Mouse (Mus musculus) MEL (cell line): ENCODE measurements at regions not wholly inside any gene's neighbourhood (a gene's known extent, or its start where the extent isn't known, plus 50 kb on each side); places are given as distances from the start of the nearest gene placed in this dataset.

Source experiments
- DNase-seq: peaks from one replicate; pipeline ENCODE4 v3.0.0; 2011; ENCODE audit warnings: low read depth, low spot score
- H3K27ac ChIP-seq: 2 replicates; pipeline ENCODE4 v1.5.1; 2012; ENCODE audit warnings: low read depth, mild to moderate bottlenecking, control low read depth, low read length, moderate library complexity; ENCODE audit not compliant: control insufficient read depth
- H3K27me3 ChIP-seq, 2 experiments: fragments of 150-350 bp in 1 of 2; sonication (generic) in 1 of 2; 2 replicates each; pipeline ENCODE4 v1.6.1; 2012; ENCODE audit warnings: low read length in 2 of 2, mild to moderate bottlenecking in 2 of 2, improper control_type of control experiment in 1 of 2, moderate library complexity in 1 of 2; ENCODE audit not compliant: insufficient read depth in 2 of 2, control insufficient read depth in 1 of 2
- H3K36me3 ChIP-seq, 2 experiments: 2 replicates each; pipeline ENCODE4 v1.6.1; 2012 to 2014; ENCODE audit warnings: low read length in 2 of 2, improper control_type of control experiment in 1 of 2, inconsistent platforms in 1 of 2, mild to moderate bottlenecking in 1 of 2; ENCODE audit not compliant: insufficient read depth in 2 of 2, control insufficient read depth in 1 of 2
- H3K4me1 ChIP-seq, 2 experiments: fragments of 150-350 bp in 1 of 2; sonication (generic) in 1 of 2; 2 replicates each; pipeline ENCODE4 v1.6.1; 2012; ENCODE audit warnings: low read length in 2 of 2, improper control_type of control experiment in 1 of 2, mild to moderate bottlenecking in 1 of 2; ENCODE audit not compliant: insufficient read depth in 2 of 2, control insufficient read depth in 1 of 2
- H3K4me3 ChIP-seq, 2 experiments: fragments of 150-350 bp in 1 of 2; sonication (generic) in 1 of 2; 2 replicates each; pipeline ENCODE4 v1.5.1; 2012; ENCODE audit warnings: low read depth in 2 of 2, low read length in 2 of 2, mild to moderate bottlenecking in 2 of 2, moderate library complexity in 2 of 2, control low read depth in 1 of 2, improper control_type of control experiment in 1 of 2; ENCODE audit not compliant: control insufficient read depth in 1 of 2, insufficient read depth in 1 of 2
- H3K79me2 ChIP-seq: 2 replicates; pipeline ENCODE4 v1.6.1; 2012; ENCODE audit warnings: mild to moderate bottlenecking, low read length, moderate library complexity; ENCODE audit not compliant: control insufficient read depth, poor library complexity, insufficient read depth
- H3K9ac ChIP-seq: 2 replicates; pipeline ENCODE4 v1.6.1; 2012; ENCODE audit warnings: low read depth, mild to moderate bottlenecking, control low read depth, low read length, moderate library complexity; ENCODE audit not compliant: control insufficient read depth, poor library complexity, severe bottlenecking
- H3K9me3 ChIP-seq: fragments of 150-350 bp; sonication (generic); replicated peaks from 2 replicates; pipeline ENCODE4 v1.6.1; 2012; ENCODE audit warnings: mild to moderate bottlenecking, low read length, improper control_type of control experiment, moderate library complexity; ENCODE audit not compliant: insufficient read depth
- BHLHE40 ChIP-seq: IDR thresholded peaks from 2 replicates; pipeline ENCODE4 v1.6.1; 2012; ENCODE audit warnings: low read depth, mild to moderate bottlenecking, inconsistent platforms, low read length, improper control_type of control experiment, borderline replicate concordance
- CHD1 ChIP-seq: IDR thresholded peaks from 2 replicates; pipeline ENCODE4 v1.6.1; 2012; ENCODE audit warnings: low read depth, mild to moderate bottlenecking, inconsistent platforms, low read length, improper control_type of control experiment
- E2F4 ChIP-seq: IDR thresholded peaks from 2 replicates; pipeline ENCODE4 v1.6.1; 2011; ENCODE audit warnings: low read depth, low read length, improper control_type of control experiment, borderline replicate concordance
- GABPA ChIP-seq: IDR thresholded peaks from 2 replicates; pipeline ENCODE4 v1.6.1; 2012; ENCODE audit warnings: low read depth, mild to moderate bottlenecking, inconsistent platforms, low read length, improper control_type of control experiment, moderate library complexity
- HCFC1 ChIP-seq: IDR thresholded peaks from 2 replicates; pipeline ENCODE4 v1.6.1; 2012; ENCODE audit warnings: low read depth, mild to moderate bottlenecking, inconsistent platforms, low read length, improper control_type of control experiment, moderate library complexity
- JUND ChIP-seq: IDR thresholded peaks from 2 replicates; pipeline ENCODE4 v1.6.1; 2011; ENCODE audit warnings: low read depth, mild to moderate bottlenecking, improper control_type of control experiment, low read length
- KAT2A ChIP-seq: conservative IDR thresholded peaks from 2 replicates; pipeline ENCODE4 v1.6.1; 2012; ENCODE audit warnings: low read depth, low read length, improper control_type of control experiment, inconsistent platforms
- MAFK ChIP-seq: IDR thresholded peaks from 2 replicates; pipeline ENCODE4 v1.6.1; 2011; ENCODE audit warnings: low read depth, mild to moderate bottlenecking, low read length, improper control_type of control experiment, borderline replicate concordance
- MAZ ChIP-seq: IDR thresholded peaks from 2 replicates; pipeline ENCODE4 v1.6.1; 2012; ENCODE audit warnings: low read depth, mild to moderate bottlenecking, inconsistent platforms, low read length, improper control_type of control experiment
- MEF2A ChIP-seq: IDR thresholded peaks from 2 replicates; pipeline ENCODE4 v1.6.1; 2014; ENCODE audit warnings: low read depth, mild to moderate bottlenecking, inconsistent platforms, low read length, improper control_type of control experiment; ENCODE audit not compliant: poor library complexity, insufficient replicate concordance, severe bottlenecking; ENCODE audit errors: extremely low read depth
- MXI1 ChIP-seq: IDR thresholded peaks from 2 replicates; pipeline ENCODE4 v1.6.1; 2011; ENCODE audit warnings: mild to moderate bottlenecking, low read depth, low read length, improper control_type of control experiment
- MYB ChIP-seq: IDR thresholded peaks from 2 replicates; pipeline ENCODE4 v1.6.1; 2011; ENCODE audit warnings: mild to moderate bottlenecking, low read depth, low read length, improper control_type of control experiment
- MYC ChIP-seq: IDR thresholded peaks from 2 replicates; pipeline ENCODE4 v1.6.1; 2011; ENCODE audit warnings: low read depth, mild to moderate bottlenecking, low read length, improper control_type of control experiment, moderate library complexity
- POLR2AphosphoS2 ChIP-seq: IDR thresholded peaks from 2 replicates; pipeline ENCODE4 v1.6.1; 2011; ENCODE audit warnings: low read length, improper control_type of control experiment
- RCOR1 ChIP-seq: IDR thresholded peaks from 2 replicates; pipeline ENCODE4 v1.6.1; 2012; ENCODE audit warnings: low read depth, mild to moderate bottlenecking, inconsistent platforms, low read length, improper control_type of control experiment
- SIN3A ChIP-seq: IDR thresholded peaks from 2 replicates; pipeline ENCODE4 v1.6.1; 2012; ENCODE audit warnings: low read length, improper control_type of control experiment, inconsistent platforms
- TAL1 ChIP-seq: IDR thresholded peaks from 2 replicates; pipeline ENCODE4 v1.6.1; 2012; ENCODE audit warnings: mild to moderate bottlenecking, inconsistent platforms, low read length, moderate library complexity, mixed read lengths
- TBP ChIP-seq: IDR thresholded peaks from 2 replicates; pipeline ENCODE4 v1.8.0; 2011; ENCODE audit warnings: low read depth, low read length, improper control_type of control experiment
- UBTF ChIP-seq: IDR thresholded peaks from 2 replicates; pipeline ENCODE4 v1.6.1; 2012; ENCODE audit warnings: low read depth, mild to moderate bottlenecking, inconsistent platforms, low read length, improper control_type of control experiment, moderate library complexity, borderline replicate concordance; ENCODE audit not compliant: insufficient read depth
- ZKSCAN1 ChIP-seq: IDR thresholded peaks from 2 replicates; pipeline ENCODE4 v1.6.1; 2012; ENCODE audit warnings: low read depth, mild to moderate bottlenecking, inconsistent platforms, low read length, improper control_type of control experiment, moderate library complexity
- ZNF384 ChIP-seq: IDR thresholded peaks from 2 replicates; pipeline ENCODE4 v1.6.1; 2012; ENCODE audit warnings: low read depth, mild to moderate bottlenecking, inconsistent platforms, low read length, improper control_type of control experiment

GRCm38 (mm10) chr8:88916064-88916463, 127.9 kb downstream of the Sall1 start:
- H3K9me3 ChIP-seq = no peaks in the 10 kb centered on the region
- no peak for TF ChIP-seq TAL1
- TF ChIP-seq MYC = no peak
- TF ChIP-seq HCFC1 = no peak
- TF ChIP-seq CHD1 = no peak
- no peak for TF ChIP-seq E2F4
- TF ChIP-seq MAFK = no peak
- TF ChIP-seq UBTF = no peak
- TF ChIP-seq MEF2A = no peak
- no peak for TF ChIP-seq MXI1
- no peak for TF ChIP-seq BHLHE40
- TF ChIP-seq TBP = no peak
- TF ChIP-seq KAT2A = no peak
- no peak for TF ChIP-seq GABPA
- no peak for TF ChIP-seq ZKSCAN1
- no peak for TF ChIP-seq MAZ
- TF ChIP-seq, all 39 proteins: peak for 0

GRCm38 (mm10) chr8:88914657-88915056, 129.3 kb downstream of the Sall1 start:
- Histone ChIP-seq H3K36me3 (no peaks in the 10 kb centered on the region), H3K79me2 (no peaks in the 10 kb centered on the region), H3K4me3 (no peak overlapping the region), H3K27me3 (no peaks in the 10 kb centered on the region), H3K27ac (no peak overlapping the region), H3K9ac (no peak overlapping the region), H3K4me1 (no peaks in the 10 kb centered on the region), H3K9me3 (no peaks in the 10 kb centered on the region)
- DNase-seq = no peak
- TF ChIP-seq POLR2AphosphoS2 (no peak), RCOR1 (no peak), ZNF384 (no peak), UBTF (no peak), SIN3A (no peak), E2F4 (no peak), MXI1 (no peak), MYB (no peak), JUND (no peak)

More at GRCm38 (mm10) chr8:88916064-88916463, 127.9 kb downstream of the Sall1 start:
- no peak for DNase-seq
- no peak overlapping the region for H3K9ac ChIP-seq
- no peaks in the 10 kb centered on the region for H3K27me3 ChIP-seq
- H3K36me3 ChIP-seq = no peaks in the 10 kb centered on the region
- H3K79me2 ChIP-seq = no peaks in the 10 kb centered on the region
- H3K4me3 ChIP-seq = no peak overlapping the region
- H3K27ac ChIP-seq = no peak overlapping the region
- H3K4me1 ChIP-seq = no peaks in the 10 kb centered on the region
